Mouse (Mus musculus): ENCODE results near the gene Cox7b.

DNA sequence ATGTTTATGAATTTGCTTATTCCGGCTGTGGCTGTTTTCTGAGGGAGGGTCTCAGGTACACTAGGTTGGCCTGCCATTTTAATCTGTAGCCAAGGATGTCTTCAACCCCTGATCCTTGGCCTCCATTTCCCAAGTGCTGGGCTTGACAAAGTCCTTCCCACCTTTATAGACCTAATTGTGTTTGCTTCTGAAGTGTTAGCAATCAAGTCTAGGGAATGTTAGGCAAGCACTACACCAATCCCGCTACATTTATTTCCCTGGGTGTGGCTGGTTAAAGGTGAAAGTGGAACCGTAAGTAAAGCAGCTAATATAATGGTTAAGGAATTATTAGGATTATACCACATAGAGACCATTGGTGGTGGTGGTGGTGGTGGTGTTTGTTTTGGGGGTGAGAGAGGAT, 1.6 kb downstream of the Cox7b start:
- TF ChIP-seq POLR2A (IDR thresholded peaks at IDR 0.05; ENCODE audit: insufficient read length, low read depth) (no peak), TCF3 (IDR thresholded peaks at IDR 0.05; ENCODE audit: insufficient read length, low read depth) (no peak), CEBPB (IDR thresholded peaks at IDR 0.05; ENCODE audit: insufficient read depth, poor library complexity, severe bottlenecking) (no peak), TCF12 (IDR thresholded peaks at IDR 0.05; ENCODE audit: insufficient read depth, poor library complexity, severe bottlenecking) (no peak), MAX (IDR thresholded peaks at IDR 0.05; ENCODE audit: low read depth) (no peak), USF1 (IDR thresholded peaks at IDR 0.05; ENCODE audit: low read depth) (no peak), REST (IDR thresholded peaks at IDR 0.05; ENCODE audit: insufficient read depth, insufficient read length) (no peak)

Measured in myocyte (in vitro differentiated cells).